Mouse (Mus musculus): Measurements from ENCODE around the gene Rhox4d.
"Not testable (repeated sequence)": the region's sequence is repeated elsewhere in the genome, so short reads cannot be mapped to it uniquely, and the experiment has no call there.

Gene Rhox4d

DNA sequence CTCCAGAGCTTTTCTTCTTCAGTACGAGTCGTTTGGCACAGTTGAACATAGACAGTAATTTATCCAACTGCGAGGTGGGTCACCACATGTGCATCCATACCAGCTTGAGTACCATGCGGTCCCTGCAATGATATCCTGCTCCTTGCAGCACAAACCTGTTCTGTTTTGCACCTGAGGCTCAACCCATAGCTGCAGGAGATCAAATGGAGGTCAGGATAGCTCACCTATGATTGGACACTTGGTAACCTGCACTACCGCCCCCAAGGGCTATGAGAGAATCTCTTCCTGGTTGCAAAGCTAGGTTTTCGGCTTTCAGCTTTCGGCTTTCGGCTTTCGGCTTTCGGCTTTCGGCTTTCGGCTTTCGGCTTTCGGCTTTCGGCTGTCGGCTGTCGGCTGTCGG lies at the start of gene Rhox4d:
TSS of gene Rhox4d (plus strand) at position 301 of the 400 bp plus-strand sequence.
- not testable (repeated sequence) for H3K4me3 ChIP-seq (replicated peaks; ENCODE audit: low read length); H3K4me1 ChIP-seq (replicated peaks; ENCODE audit: low read depth, low read length); H3K9me3 ChIP-seq (ENCODE audit: low read length); H3K36me3 ChIP-seq (ENCODE audit: insufficient read depth, low read length); H3K27me3 ChIP-seq (ENCODE audit: insufficient read depth, low read length)

DNA sequence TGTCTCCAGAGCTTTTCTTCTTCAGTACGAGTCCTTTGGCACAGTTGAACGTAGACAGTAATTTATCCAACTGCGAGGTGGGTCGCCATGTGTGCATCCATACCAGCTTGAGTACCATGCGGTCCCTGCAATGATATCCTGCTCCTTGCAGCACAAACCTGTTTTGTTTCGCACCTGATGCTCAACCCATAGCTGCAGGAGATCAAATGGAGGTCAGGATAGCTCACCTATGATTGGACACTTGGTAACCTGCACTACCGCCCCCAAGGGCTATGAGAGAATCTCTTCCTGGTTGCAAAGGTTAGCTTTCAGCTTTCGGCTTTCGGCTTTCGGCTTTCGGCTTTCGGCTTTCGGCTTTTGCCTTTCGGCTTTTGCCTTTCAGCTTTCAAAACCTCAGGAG lies 34.1 kb upstream of the Rhox4d start, which contains the start of gene Rhox4c:
TSS of gene Rhox4c (plus strand) at position 301 of the 400 bp plus-strand sequence.
- H3K4me1 ChIP-seq (replicated peaks; ENCODE audit: low read depth, low read length); H3K4me3 ChIP-seq (replicated peaks; ENCODE audit: low read length); H3K36me3 ChIP-seq (ENCODE audit: insufficient read depth, low read length); H3K27me3 ChIP-seq (ENCODE audit: insufficient read depth, low read length); H3K9me3 ChIP-seq (ENCODE audit: low read length): not testable (repeated sequence)

DNA sequence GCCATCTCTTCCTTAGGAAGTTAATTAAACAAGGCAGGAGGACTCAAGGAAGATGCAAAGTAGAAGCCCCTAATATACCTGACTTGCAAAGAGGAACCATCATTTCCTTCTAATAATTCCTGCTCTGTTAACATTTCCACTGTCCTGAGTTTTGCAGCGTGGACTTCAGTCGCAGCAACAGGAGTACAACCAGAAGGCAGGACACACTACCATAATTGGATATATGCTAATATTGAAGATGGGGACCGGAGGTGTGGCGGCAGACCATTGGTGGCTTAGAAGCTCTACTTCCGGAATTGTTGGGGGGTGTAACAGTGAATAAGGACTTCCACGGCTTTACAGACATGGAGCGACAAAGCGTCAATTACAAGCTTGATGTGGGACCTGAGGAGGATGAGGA lies 16.0 kb downstream of the Rhox4d start, which contains the start of gene Rhox2e:
TSS of gene Rhox2e (plus strand) at position 301 of the 400 bp plus-strand sequence.
- not testable (repeated sequence) for H3K27me3 ChIP-seq (ENCODE audit: insufficient read depth, low read length); H3K36me3 ChIP-seq (ENCODE audit: insufficient read depth, low read length); H3K9me3 ChIP-seq (ENCODE audit: low read length); H3K4me1 ChIP-seq (replicated peaks; ENCODE audit: low read depth, low read length); H3K4me3 ChIP-seq (replicated peaks; ENCODE audit: low read length)

DNA sequence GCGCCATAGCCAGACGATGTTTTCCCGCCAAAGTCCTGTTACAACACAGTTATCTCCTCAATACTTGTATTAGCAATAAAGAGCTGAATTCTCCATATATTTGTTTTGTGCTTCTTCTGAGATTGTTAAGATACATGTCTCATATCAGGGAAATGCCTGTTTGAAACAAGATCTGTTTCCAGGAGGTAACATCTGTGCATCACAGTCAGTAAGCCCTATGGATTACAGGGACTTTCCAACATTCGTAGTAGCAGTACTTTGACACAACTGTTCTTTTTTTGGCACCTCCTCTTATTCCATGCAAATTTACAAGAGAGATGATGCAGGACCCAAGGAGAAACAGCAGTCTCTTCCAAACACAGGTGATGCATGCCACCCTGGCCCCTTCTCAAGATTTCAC lies 27.6 kb downstream of the Rhox4d start, which contains the start of gene Rhox3e:
TSS of gene Rhox3e (plus strand) at position 301 of the 400 bp plus-strand sequence.
- not testable (repeated sequence) for H3K9me3 ChIP-seq (ENCODE audit: low read length); H3K36me3 ChIP-seq (ENCODE audit: insufficient read depth, low read length); H3K4me3 ChIP-seq (replicated peaks; ENCODE audit: low read length); H3K27me3 ChIP-seq (ENCODE audit: insufficient read depth, low read length); H3K4me1 ChIP-seq (replicated peaks; ENCODE audit: low read depth, low read length)

DNA sequence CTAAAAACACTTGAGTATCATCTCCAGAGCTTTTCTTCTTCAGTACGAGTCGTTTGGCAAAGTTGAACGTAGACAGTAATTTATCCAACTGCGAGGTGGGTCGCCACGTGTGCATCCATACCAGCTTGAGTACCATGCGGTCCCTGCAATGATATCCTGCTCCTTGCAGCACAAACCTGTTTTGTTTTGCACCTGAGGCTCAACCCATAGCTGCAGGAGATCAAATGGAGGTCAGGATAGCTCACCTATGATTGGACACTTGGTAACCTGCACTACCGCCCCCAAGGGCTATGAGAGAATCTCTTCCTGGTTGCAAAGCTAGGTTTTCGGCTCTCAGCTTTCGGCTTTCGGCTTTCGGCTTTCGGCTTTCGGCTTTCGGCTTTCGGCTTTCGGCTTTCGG lies 43.0 kb downstream of the Rhox4d start, which contains the start of gene Rhox4e:
TSS of gene Rhox4e (plus strand) at position 301 of the 400 bp plus-strand sequence.
- not testable (repeated sequence) for H3K36me3 ChIP-seq (ENCODE audit: insufficient read depth, low read length); H3K27me3 ChIP-seq (ENCODE audit: insufficient read depth, low read length); H3K9me3 ChIP-seq (ENCODE audit: low read length); H3K4me3 ChIP-seq (replicated peaks; ENCODE audit: low read length); H3K4me1 ChIP-seq (replicated peaks; ENCODE audit: low read depth, low read length)

Measured in E14TG2a.4 (cell line).